Mouse (Mus musculus) right cerebral cortex, postnatal 14 days (tissue): ENCODE results near the gene Ppp1r9a.
"Not testable (repeated sequence)": the region's sequence is repeated elsewhere in the genome, so short reads cannot be mapped to it uniquely, and the experiment has no call there.

Experiments used
- DNase-seq: peaks from one replicate; pipeline ENCODE4 v3.0.0; 2022

The Ppp1r9a gene

DNA sequence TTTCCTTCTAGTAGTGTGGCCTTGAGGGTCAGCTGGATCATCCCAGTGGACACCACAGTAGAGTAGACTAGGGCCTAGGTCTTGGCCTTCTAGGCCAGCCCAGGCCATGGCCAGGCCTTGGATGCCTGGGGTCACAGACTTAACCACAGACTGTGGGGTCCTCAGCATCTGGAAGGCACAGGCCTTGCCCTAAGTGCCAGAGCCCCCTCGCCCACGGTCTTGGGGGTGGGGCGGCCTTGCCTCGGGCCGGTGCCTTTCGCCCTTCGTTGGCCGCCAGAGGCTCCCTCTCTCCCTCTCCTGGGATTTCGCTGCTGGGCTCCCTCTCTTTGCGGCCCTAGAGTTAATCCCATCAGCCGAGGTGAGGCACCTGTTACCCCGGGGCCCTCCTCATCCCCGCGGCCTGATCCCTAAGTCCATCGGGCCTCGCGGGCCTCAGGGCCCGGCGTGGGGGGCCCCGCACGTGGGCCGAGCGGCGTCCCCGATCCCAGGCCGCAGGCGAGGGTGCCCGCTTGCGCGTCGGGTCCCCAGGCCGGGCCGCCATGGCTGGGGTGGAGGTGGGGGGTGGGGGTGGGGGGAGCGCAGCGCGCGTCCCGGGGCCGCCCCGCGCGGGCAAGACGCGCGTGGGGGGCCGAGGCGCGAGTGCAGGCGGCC, at the start of gene Ppp1r9a:
Gene Ppp1r9a, plus strand, starts transcription at position 244 of the 651 bp plus-strand sequence.
- DNase-seq = peak; percentile 49

DNA sequence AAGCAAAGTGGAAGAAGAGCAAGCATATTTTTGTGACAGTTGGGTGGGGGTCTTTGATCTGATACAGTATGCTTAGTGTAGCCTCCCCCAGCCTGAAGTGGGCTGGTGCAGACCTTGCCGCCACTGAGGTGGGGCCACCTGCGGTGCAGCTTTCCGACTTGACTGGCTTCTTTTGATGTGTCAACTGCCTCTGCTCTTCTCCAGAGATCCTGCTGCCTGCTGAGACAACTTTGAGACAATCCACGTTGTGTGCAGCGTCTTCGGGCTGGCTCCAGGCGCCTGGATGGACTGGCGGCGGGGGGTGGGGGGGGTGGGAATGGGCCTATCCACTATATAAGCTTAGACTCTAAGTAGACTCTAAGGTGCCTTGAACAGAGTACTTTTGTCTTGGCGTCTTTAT, 47.5 kb upstream of the Ppp1r9a start:
- DNase-seq = no peak

DNA sequence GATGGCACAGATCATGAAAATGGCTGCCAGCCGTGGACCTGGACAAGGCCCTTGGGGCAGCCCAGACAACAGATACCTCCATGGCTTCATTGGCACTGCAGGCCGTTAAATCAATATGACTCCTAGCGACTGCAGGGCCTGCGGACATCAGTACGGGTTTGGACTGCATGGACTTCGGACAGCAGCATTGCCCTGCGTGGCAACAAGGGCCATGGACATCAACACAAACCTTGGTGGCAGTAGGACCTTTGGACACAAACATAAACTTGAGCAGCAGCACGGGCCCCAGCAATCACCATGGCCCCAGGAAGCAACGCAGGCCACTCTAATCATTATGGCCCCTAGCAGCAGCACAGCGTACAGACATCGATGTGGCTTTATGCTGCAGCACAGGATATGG, 45.8 kb upstream of the Ppp1r9a start:
- DNase-seq = no peak

DNA sequence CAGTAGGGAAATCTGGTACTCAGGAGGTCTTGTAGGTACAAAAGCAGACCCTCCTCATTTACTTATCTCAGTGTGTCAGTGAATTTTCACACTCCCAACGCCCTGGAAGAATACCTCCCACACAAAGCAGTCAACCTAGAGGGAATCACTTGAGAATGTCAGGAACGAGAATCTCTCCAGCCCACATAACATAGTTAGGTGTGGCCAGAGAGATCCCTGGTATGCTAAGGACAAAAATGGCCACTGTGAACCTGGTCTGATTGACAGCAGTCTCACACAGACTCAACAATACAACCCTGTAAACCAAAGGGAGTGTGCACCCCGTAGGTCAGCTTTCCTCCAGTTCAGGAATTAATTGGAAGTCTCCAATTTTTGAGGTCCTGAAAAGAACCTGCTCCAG, 18.4 kb upstream of the Ppp1r9a start:
- no peak for DNase-seq

DNA sequence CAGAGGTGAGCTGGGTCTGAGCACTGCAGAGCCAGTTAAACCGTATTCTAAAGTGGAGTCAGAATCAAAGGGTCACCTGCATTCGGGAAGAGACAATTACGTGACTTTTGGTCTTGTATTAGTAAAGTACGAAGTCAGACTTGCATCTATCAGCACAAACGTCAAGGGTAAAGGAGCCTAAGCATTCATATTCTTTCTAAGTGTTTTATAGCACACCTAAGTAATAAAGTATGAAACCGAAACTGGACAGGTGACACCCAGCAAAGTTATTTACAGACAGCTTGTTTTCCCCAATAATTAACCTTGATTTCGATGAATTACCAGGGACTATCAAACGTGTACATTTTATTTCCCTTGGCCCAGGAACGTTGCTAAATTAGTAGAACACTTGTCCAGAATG, 13.2 kb upstream of the Ppp1r9a start:
- DNase-seq = no peak

DNA sequence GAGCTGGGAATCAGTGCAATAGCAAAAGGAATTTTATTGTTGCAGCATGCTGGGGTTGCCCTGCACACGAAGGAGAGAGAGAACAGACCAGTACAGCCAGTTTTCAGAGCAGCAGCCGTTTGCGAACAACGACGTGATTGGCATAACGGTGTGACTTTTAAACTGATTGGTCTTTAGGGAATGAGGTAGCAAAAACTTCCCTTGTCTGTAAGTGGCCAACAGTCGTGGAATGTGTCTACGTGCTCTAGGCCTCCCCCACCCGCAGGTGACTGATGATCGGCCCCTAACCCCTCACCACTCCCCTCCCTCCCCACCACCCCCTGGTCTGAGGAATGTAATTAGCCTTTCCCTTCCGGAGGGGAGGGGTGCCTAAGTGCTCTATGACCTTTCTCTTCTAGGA, 10.3 kb upstream of the Ppp1r9a start:
- DNase-seq = no peak

DNA sequence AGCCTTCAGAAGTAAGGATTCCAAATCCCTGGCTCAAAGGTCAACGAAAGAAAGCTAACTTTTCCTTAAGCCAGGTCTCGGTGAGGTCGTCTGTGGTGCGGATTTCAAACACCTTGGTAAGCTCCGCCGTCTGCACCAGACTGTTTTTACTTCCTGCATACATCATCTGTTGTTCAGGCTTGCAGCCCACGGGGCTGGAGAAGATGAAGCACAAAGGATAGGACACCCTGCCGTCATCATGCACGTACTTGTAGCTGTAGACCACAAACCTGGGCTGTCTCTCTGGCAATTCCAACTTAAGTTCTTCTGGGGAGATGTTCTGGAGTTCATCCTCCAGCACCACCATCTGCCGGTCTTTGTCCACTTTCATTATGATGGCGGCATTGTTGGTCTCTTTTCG, 9.4 kb upstream of the Ppp1r9a start:
- DNase-seq = not testable (repeated sequence)

DNA sequence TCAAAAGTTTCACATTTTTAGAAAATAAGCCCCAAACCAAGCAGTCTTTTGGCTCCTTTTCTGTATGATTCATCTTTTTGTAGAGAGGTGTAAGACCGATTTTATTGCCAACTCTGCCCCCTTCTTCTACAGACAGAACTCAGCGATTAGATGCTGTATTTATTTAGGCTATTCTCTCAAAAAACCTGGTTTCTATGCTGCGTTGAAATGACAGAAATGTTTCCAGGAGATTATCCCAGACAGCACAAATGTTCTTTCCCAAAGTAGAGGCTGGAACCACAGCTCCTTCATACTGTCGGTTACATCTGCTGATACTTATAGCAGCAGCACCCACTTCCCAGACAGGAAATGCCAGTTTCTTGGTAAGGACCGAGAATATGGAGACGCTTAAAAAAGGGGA, 2.8 kb upstream of the Ppp1r9a start:
- no peak for DNase-seq

DNA sequence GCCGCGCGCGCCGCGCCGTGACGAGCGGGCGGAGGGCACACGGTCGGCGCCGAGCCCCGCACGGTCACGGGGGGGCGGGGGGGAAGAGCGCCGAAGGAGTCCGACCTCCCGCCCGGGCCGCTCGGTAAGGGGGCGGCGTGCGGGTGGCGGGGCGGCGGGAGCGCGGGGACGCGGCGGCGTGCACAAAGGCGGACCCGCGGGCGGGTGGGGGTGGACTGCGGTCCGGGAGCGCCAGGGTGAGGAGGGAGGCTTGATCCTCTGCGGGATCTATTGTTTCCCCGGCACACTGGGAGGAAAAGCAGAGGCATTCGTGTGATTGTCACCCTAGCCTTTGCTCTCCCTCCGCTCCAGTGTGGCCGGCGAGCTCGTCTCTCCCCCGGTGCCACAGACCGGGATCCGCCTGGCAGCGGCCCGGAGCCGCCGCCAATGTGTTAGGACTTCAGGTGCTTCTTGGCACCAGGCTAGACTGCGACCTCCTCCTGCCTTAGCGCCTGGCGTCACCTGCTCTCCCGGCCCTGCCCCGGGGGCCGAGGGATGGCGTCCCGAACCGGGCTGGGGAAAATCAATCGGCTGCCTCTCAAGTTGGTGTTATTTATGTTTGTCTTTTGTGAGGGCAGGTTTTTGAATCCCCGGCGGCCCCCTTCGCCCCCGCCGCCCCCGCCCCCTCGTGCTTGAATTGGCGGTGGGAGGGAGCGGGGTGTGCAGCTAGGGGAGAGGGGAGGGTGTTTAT, 773 bp downstream of the Ppp1r9a start:
- DNase-seq = peak; percentile 50

DNA sequence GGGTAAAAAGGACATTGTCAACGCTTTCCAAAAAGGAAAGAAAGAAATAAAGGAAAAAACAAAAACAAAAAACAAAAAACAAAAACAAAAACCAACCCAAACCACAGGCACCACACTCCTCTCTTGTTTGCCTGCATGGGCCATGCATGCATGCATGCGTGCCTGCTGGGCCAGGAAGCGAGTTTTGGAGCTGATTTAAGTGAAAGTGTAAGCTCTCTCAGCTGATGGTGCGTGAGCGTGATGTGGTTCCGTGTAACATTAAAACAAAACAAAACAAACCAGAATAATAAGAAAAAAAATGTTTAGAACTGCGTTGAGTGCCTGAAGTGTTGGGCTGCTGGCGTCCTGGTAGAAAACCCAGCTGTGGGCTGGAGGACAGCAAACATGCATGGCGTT, 1.3 kb downstream of the Ppp1r9a start:
- peak; percentile 16 for DNase-seq

DNA sequence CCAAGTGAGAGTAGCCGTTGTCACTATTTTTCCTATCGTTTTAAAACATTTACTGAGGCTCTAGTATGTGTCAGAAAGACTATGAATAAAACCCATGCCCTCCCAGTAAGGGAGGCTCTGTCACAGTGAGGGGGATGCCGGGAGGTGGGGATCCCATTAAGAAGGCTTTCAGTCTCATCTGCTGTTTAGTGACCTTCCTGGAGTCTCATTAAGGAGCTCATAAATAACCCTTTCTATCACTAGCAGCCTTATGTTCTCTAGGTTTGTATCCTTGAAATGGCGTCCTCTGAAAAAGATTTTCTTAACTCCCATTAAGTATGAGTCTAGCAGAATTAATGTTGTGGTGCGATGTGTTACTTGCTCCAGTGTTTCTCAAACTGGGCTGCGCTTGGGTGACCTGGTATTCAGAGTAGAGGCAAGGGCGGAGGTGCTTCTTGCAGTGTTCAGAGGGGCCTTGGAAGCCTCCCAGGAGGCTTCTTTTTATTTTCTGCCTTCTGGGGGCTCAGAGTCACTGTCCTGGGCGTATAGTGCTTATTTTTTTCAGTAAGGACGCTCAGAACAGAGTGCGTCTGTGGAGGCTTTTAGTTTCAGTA, 7.4 kb downstream of the Ppp1r9a start:
- DNase-seq = no peak

DNA sequence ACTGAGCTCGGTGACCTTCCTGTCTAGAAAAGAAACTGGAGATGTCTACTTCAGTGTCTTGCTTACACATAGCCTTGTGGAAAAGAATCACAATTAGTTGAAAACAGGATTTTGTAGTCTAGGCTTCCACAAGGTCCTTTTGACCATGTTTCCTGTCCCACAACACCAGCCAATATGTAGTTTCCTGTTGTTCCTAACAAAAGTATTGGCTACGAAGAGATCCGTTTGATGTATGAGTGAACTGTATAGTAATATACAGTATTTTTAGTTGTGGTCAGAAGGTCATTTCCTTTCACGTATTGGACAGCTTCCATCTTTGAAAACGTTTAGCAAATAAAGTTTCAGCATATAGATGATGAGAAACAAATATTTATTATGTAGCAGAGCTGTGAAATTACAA, 15.8 kb downstream of the Ppp1r9a start:
- DNase-seq = no peak

DNA sequence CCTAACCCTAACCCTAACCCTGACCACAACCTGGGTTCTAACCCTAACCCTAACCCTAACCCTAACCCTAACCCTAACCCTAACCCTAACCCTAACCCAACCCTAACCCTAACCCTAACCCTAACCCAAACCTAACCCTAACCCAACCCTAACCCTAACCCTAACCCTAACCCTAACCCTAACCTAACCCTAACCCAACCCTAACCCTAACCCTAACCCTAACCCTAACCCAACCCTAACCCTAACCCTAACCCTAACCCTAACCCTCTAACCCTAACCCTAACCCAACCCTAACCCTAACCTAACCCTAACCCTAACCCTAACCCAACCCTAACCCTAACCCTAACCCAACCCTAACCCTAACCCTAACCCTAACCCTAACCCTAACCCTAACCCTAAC, 21.1 kb downstream of the Ppp1r9a start:
- DNase-seq = not testable (repeated sequence)

DNA sequence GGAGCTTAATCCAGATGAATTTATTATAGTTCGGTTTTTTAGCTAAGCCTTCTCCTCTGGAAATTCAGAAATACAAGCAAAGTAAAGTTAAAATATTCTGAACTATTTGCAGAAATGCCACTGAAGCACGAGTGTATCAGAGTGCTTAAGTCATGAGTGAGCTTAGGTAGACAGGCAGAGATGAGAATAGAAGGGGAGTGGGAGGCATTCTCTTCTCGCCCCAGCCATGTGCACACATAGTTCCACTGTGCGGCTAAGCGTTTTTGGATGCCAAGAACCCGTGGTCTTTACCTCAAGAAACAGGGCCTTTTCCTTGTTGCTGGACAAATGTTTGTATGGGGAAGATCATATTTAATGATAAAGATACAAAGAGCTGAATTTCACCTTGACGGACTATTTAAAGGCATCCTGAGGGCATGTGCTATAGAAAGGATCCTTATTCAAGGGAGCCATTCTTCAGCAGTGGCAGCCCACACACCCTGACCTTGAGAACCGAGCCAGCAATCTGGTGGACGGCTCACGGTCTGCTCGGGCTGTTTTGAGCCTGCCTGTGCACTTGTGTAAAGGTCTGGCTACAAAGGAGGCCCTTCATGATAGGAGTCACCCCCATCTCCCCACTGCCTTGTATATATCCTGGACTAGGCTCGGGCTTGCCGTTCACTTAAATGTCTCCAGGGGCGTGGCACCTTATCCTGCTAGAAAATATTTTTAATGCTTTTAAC, 23.4 kb downstream of the Ppp1r9a start:
- DNase-seq = no peak

DNA sequence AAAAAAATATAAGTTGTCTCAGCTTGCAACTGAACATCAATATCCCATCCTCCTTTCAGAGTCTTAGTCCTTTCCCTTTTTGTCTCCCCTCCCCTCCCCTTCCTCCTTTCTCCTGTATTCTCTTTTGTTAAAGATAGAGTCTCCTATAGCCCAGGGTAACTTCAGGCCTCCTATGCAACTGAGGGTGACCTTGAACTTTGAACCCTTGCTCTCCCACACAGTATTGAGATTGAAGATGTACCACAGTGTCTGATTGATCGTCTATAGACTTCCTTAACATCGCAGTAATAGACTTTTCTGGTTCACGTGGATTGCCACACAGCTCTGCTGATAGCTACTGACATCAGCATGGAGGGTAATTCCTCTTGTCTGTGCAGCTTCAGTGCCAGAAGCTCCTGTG, 27.6 kb downstream of the Ppp1r9a start:
- DNase-seq = no peak

DNA sequence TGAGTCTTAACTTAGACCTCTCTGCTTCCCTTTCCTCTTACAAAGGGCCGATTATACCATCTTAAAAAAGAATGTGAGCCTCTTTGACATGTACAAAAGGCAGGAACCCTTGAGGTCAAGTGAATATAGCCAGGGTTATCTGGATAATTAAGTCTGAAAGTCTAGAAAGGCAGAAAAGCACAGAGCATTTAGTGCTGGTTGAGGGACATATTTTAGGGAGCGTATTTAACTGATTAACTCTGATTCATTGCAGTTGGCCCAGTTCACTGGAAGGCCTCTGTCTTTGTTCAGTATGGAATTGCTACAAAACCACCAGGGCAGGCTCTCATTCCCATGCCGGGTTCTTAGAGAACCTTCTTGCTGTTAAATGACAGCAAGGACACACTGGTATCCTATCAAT, 36.2 kb downstream of the Ppp1r9a start:
- no peak for DNase-seq

DNA sequence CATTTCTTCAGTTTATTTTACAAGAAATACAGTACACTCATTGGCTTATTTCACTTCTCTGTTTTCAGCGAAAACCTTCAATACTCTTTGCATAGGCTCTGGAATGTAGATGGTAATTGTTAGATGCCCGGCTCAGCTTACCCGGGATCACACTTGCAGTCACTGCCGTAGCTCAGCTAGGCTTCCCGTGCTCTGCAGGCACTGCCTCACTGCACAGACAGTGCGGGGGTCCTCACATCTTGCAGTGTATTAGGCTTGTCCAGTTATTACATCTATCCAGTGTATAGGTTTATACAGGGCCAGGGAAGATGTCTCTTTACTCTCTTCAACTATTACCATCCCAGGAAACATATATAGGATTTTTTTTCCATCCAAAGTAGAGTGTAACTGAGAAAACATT, 37.4 kb downstream of the Ppp1r9a start:
- no peak for DNase-seq

DNA sequence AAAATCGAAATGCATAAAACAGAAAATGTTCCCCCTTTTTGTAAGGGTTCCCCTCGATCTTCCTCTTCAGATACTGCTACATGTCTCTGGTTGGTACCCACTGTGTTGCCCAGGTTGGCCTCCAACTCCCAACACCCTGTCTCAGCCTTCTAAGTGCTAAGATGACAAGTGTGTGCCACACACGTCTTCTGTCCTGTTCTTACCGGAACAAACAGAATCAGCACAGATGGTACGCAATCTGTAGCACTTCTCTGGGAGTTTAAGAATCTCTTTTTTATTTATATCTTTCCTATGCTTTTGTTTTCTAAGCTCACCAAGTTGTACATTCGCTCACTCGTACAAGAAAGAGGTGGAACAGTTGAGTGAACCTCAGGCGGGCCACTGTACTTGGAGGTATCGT, 37.9 kb downstream of the Ppp1r9a start:
- DNase-seq = no peak

DNA sequence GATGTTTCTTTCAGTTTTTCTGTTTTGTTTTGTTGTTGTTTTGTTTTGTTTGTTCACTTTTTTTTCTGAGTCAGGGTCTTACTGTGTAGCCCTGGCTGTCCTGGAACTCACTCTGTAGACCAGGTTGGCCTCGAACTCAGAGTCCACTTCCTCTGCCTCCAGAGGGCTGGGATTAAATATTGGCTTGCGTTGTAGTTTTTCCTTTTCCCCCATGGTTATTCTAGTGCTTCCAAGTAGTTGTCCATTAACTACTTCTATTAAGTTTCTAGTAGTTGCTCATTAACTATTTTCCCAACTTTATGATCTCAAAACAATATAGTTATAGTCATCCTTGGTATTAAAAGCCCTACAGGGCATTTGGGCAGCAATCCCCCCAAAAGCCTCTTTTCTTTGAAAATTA, 41.1 kb downstream of the Ppp1r9a start:
- no peak for DNase-seq

DNA sequence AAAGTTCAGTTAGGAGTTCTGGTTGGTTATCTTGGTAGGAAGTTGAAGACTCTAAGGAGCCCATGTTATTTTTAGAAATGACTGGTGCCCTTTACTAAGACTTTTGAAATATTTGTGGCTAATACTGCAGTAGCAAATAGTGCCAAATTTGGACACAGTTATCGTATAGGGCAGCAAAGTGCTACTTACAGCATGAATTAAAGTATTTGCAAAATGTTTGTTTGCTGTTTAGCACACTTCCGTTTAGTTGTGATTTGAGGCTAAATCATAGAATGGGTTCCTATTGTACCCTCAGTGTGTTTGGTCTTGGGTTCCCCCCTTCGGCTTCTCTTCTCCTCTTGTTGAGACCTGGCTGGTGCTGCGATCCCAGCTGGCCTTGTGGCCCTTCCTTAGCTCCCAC, 45.3 kb downstream of the Ppp1r9a start:
- DNase-seq = no peak

DNA sequence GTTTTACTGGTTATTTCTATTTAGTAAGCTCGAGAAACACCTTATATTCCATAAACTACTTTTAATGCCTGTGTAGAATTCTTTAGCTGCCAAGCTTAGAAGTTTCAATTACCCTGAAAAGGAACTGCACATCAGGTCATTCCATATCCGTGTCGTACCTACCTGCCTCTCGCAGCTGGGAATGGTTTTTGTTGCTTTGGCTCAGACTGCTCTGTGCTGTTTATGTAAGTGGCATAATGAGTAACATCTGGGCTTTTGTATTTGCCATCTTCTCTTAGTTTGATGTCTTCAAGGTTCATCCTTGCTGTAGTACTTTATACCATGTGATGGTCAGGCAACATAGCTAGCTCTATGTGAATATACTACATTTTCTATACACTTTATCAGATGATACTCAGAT, 47.0 kb downstream of the Ppp1r9a start:
- no peak for DNase-seq

DNA sequence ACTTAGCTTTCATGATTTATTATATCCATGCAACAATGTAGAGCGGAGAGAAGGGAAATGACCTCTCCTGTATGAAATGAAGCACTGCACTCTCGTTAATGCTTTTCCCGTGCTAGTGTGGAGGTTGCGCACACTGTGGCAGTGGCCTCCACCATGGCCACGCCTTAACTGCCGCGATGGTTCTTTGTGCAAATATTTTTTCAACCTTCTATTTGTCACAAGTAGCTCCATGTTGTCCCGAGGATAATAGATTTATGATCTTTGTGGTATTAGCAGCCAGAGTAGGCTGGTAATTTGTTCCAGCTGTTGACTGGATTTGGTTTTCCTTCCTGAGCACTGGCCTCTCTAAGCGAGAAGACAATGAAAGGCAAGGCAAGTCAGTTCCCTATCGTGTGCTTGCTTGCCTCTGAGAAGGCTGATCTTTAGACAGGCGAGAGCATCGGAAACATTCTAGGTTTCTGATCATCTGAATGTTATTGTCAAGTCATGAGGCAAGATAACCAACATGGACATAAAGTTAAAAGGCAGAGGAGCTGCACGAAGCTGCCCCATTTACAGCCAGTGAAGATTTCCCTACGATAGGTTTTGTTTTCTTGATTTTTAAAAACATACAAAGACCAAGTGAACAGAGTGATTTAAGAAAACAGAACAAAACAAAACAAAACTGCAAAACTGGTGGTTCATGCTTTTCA, 50.5 kb downstream of the Ppp1r9a start:
- no peak for DNase-seq

DNA sequence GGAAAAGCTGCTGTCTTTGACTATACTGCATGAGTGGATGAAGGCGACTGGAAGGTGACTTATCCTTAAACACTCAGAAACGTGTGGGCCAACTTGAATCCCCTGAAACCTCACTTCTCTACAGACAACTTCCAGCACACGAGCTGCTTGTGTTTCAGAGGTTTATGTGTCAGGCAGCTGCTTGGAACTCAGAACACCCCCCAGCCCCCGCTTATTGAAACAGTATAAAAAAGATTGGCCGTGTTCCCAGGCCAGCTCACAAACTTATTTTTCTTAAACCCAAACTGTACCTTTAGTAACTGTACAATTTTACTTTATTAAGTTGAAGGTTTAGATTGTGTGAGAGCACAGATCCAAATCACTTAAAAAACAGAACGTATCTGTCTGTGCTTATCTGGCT, 53.9 kb downstream of the Ppp1r9a start:
- no peak for DNase-seq
